Mouse (Mus musculus): Measurements from ENCODE around the gene Fam180a. TPM values are rescaled to one million over a fixed set of nuclear protein-coding genes. Genes with fewer than 3 reads are reported as not detected.

Gene Fam180a
- polyA plus RNA-seq, 1 experiment = not detected

DNA sequence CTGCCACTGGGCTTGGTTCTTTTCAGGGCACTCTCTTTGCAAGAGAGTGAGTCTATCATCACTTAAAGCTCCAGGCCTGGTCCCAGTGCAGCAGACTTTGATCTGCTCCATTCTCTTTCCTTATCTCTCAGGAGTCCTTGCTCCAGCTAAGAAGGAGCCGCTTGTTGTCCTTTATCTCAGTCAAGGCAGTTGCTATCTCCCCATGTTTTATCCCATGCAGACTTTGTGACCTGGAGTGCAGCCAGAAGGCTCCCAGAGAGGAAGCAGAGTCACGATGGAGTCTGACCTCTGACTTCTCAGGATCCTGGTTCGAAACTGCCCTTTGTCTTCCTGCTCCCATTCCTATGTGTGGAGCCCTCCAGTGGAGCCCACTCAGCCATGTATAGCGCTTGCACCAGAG is 4.8 kb downstream of the Fam180a start:
- Histone ChIP-seq H3K4me1 (ENCODE audit: control insufficient read depth, insufficient read depth, low read length) (no peaks in the 10 kb centered on the region), H3K4me3 (ENCODE audit: insufficient read depth, low read length) (no peak overlapping the region), H3K27ac (ENCODE audit: insufficient read depth, low read depth, low read length) (no peak overlapping the region)
- TF ChIP-seq POLR2A (IDR thresholded peaks at IDR 0.05; ENCODE audit: borderline replicate concordance, low read depth, low read length) = no peak
- TF ChIP-seq CTCF (IDR thresholded peaks at IDR 0.05; ENCODE audit: low read depth, low read length) = no peak

GRCm38 (mm10) chr6:35319850-35320249 is 6.1 kb downstream of the Fam180a start:
- TF ChIP-seq CTCF (IDR thresholded peaks at IDR 0.05; ENCODE audit: low read depth, low read length) = no peak
- TF ChIP-seq POLR2A (IDR thresholded peaks at IDR 0.05; ENCODE audit: borderline replicate concordance, low read depth, low read length) = no peak
- no peak overlapping the region for H3K27ac ChIP-seq (ENCODE audit: insufficient read depth, low read depth, low read length)
- H3K4me1 ChIP-seq (ENCODE audit: control insufficient read depth, insufficient read depth, low read length) = no peaks in the 10 kb centered on the region
- H3K4me3 ChIP-seq (ENCODE audit: insufficient read depth, low read length) = no peak overlapping the region

GRCm38 (mm10) chr6:35313520-35313919 is 12.4 kb downstream of the Fam180a start:
- TF ChIP-seq POLR2A (IDR thresholded peaks at IDR 0.05; ENCODE audit: borderline replicate concordance, low read depth, low read length) = no peak
- Histone ChIP-seq H3K27ac (ENCODE audit: insufficient read depth, low read depth, low read length) (no peak overlapping the region), H3K4me1 (ENCODE audit: control insufficient read depth, insufficient read depth, low read length) (no peaks in the 10 kb centered on the region), H3K4me3 (ENCODE audit: insufficient read depth, low read length) (no peak overlapping the region)

GRCm38 (mm10) chr6:35309406-35309805 is 16.5 kb downstream of the Fam180a start:
- Histone ChIP-seq H3K4me3 (ENCODE audit: insufficient read depth, low read length) (no peak overlapping the region), H3K27ac (ENCODE audit: insufficient read depth, low read depth, low read length) (no peak overlapping the region), H3K4me1 (ENCODE audit: control insufficient read depth, insufficient read depth, low read length) (no peaks in the 10 kb centered on the region)
- TF ChIP-seq CTCF (IDR thresholded peaks at IDR 0.05; ENCODE audit: low read depth, low read length) = no peak
- no peak for TF ChIP-seq POLR2A (IDR thresholded peaks at IDR 0.05; ENCODE audit: borderline replicate concordance, low read depth, low read length)

- TF ChIP-seq POLR2A (IDR thresholded peaks at IDR 0.05; ENCODE audit: borderline replicate concordance, low read depth, low read length) = no peak
- TF ChIP-seq CTCF (IDR thresholded peaks at IDR 0.05; ENCODE audit: low read depth, low read length) = no peak
- H3K27ac ChIP-seq (ENCODE audit: insufficient read depth, low read depth, low read length) = no peak within 1 kb of the TSS
- no peaks in the 10 kb centered on the region for H3K4me1 ChIP-seq (ENCODE audit: control insufficient read depth, insufficient read depth, low read length)
- H3K4me3 ChIP-seq (ENCODE audit: insufficient read depth, low read length) = no peak within 1 kb of the TSS
Measured at GRCm38 (mm10) chr6:35308037-35308436, 17.9 kb downstream of the Fam180a start, which contains the start of gene Slc13a4. TSS of gene Slc13a4 (minus strand) at chr6:35308131.

- TF ChIP-seq POLR2A (IDR thresholded peaks at IDR 0.05; ENCODE audit: borderline replicate concordance, low read depth, low read length) (no peak), CTCF (IDR thresholded peaks at IDR 0.05; ENCODE audit: low read depth, low read length) (no peak)
- Histone ChIP-seq H3K4me1 (ENCODE audit: control insufficient read depth, insufficient read depth, low read length) (no peaks in the 10 kb centered on the region), H3K27ac (ENCODE audit: insufficient read depth, low read depth, low read length) (no peak overlapping the region), H3K4me3 (ENCODE audit: insufficient read depth, low read length) (no peak overlapping the region)
Measured at GRCm38 (mm10) chr6:35307136-35307535, 18.8 kb downstream of the Fam180a start.

DNA sequence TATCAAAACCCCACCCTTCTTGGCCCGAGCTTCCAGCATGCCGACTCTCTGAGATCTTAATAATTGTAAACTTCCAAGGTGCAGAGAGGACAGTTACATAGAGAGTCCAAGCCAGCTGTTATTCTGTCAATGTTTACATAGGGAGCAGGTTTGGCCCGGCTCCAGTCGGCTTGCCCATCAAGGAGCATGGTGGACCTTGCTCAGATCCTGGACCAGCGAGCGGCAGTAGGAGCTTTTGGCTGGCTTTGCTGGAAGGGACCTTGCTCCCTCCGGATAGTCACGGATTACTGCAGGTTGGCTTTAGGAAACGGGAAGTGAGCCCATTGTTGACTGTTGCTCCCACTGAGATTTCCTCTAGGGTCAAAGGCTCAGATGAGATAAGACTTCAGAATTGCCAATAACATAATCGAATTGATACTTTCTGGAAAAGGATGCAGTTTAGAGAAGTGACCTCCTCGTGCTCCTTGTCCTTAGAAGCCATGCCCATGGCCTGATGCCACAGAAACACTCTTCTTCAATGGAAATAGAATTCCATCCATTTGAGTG is 22.5 kb downstream of the Fam180a start:
- H3K4me3 ChIP-seq (ENCODE audit: insufficient read depth, low read length) = no peak overlapping the region
- no peak for TF ChIP-seq POLR2A (IDR thresholded peaks at IDR 0.05; ENCODE audit: borderline replicate concordance, low read depth, low read length)
- TF ChIP-seq CTCF (IDR thresholded peaks at IDR 0.05; ENCODE audit: low read depth, low read length) = no peak
- peaks cover 3% of the 10 kb centered on the region for H3K4me1 ChIP-seq (ENCODE audit: control insufficient read depth, insufficient read depth, low read length)
- H3K27ac ChIP-seq (ENCODE audit: insufficient read depth, low read depth, low read length) = no peak overlapping the region

- no peak overlapping the region for H3K27ac ChIP-seq (ENCODE audit: insufficient read depth, low read depth, low read length)
- no peak overlapping the region for H3K4me3 ChIP-seq (ENCODE audit: insufficient read depth, low read length)
- peaks cover 6% of the 10 kb centered on the region for H3K4me1 ChIP-seq (ENCODE audit: control insufficient read depth, insufficient read depth, low read length)
- no peak for TF ChIP-seq POLR2A (IDR thresholded peaks at IDR 0.05; ENCODE audit: borderline replicate concordance, low read depth, low read length)
- TF ChIP-seq CTCF (IDR thresholded peaks at IDR 0.05; ENCODE audit: low read depth, low read length) = no peak
Measured at GRCm38 (mm10) chr6:35302581-35302980, 23.4 kb downstream of the Fam180a start.

GRCm38 (mm10) chr6:35298323-35298722 is 27.6 kb downstream of the Fam180a start:
- Histone ChIP-seq H3K27ac (ENCODE audit: insufficient read depth, low read depth, low read length) (no peak overlapping the region), H3K4me1 (ENCODE audit: control insufficient read depth, insufficient read depth, low read length) (peaks cover 6% of the 10 kb centered on the region), H3K4me3 (ENCODE audit: insufficient read depth, low read length) (no peak overlapping the region)
- TF ChIP-seq CTCF (IDR thresholded peaks at IDR 0.05; ENCODE audit: low read depth, low read length) = no peak
- no peak for TF ChIP-seq POLR2A (IDR thresholded peaks at IDR 0.05; ENCODE audit: borderline replicate concordance, low read depth, low read length)

GRCm38 (mm10) chr6:35297516-35298227 is 28.3 kb downstream of the Fam180a start:
- no peak for TF ChIP-seq POLR2A (IDR thresholded peaks at IDR 0.05; ENCODE audit: borderline replicate concordance, low read depth, low read length)
- no peak for TF ChIP-seq CTCF (IDR thresholded peaks at IDR 0.05; ENCODE audit: low read depth, low read length)
- no peak overlapping the region for H3K27ac ChIP-seq (ENCODE audit: insufficient read depth, low read depth, low read length)
- peaks cover 6% of the 10 kb centered on the region for H3K4me1 ChIP-seq (ENCODE audit: control insufficient read depth, insufficient read depth, low read length)

More at GRCm38 (mm10) chr6:35297516-35298227, 28.3 kb downstream of the Fam180a start:
- H3K4me3 ChIP-seq (ENCODE audit: insufficient read depth, low read length) = no peak overlapping the region
